Mouse (Mus musculus): Measurements from ENCODE around the gene Arel1. TPM values are rescaled to one million over a fixed set of nuclear protein-coding genes. Genes with fewer than 3 reads are reported as not detected.
A peak's percentile ranks its signal among the peaks of the same experiment; 100 is the strongest.

The Arel1 gene
- polyA plus RNA-seq, 1 experiment from 2014 or later = 39.3 TPM

- Histone ChIP-seq H3K4me3 (replicated peaks; ENCODE audit: low read length) (no peak overlapping the region), H3K27me3 (replicated peaks; ENCODE audit: control insufficient read depth, insufficient read depth, low read length) (no peaks in the 10 kb centered on the region), H3K36me3 (ENCODE audit: control insufficient read depth, insufficient read depth) (no peaks in the 10 kb centered on the region), H3K4me1 (replicated peaks; ENCODE audit: control insufficient read depth, insufficient read depth, low read length) (no peaks in the 10 kb centered on the region), H3K9me3 (ENCODE audit: control insufficient read depth, low read length) (no peaks in the 10 kb centered on the region), H3K9ac (replicated peaks; ENCODE audit: low read depth, low read length) (no peak overlapping the region), H3K27ac (ENCODE audit: low read length) (no peak overlapping the region), H3K4me2 (ENCODE audit: low read length) (no peak overlapping the region)
- 93% methylated on average over 6 of the region's 6 CpGs for WGBS
- ATAC-seq = no peak
Observed at GRCm38 (mm10) chr12:84896235-84896634, 74.5 kb downstream of the Arel1 start.

- H3K36me3 ChIP-seq (ENCODE audit: control insufficient read depth, insufficient read depth) = no peaks in the 10 kb centered on the region
- no peaks in the 10 kb centered on the region for H3K27me3 ChIP-seq (replicated peaks; ENCODE audit: control insufficient read depth, insufficient read depth, low read length)
- no peak overlapping the region for H3K4me3 ChIP-seq (replicated peaks; ENCODE audit: low read length)
- H3K9ac ChIP-seq (replicated peaks; ENCODE audit: low read depth, low read length) = no peak overlapping the region
- ATAC-seq = no peak
- no peaks in the 10 kb centered on the region for H3K4me1 ChIP-seq (replicated peaks; ENCODE audit: control insufficient read depth, insufficient read depth, low read length)
- H3K4me2 ChIP-seq (ENCODE audit: low read length) = no peak overlapping the region
- H3K9me3 ChIP-seq (ENCODE audit: control insufficient read depth, low read length) = no peaks in the 10 kb centered on the region
- 65% methylated on average over 9 of the region's 9 CpGs for WGBS
- no peak overlapping the region for H3K27ac ChIP-seq (ENCODE audit: low read length)
Observed at GRCm38 (mm10) chr12:84893648-84894628, 76.8 kb downstream of the Arel1 start.

GRCm38 (mm10) chr12:84890289-84890688 lies 80.4 kb downstream of the Arel1 start:
- WGBS = 87% methylated on average over 15 of the region's 15 CpGs
- H3K27ac ChIP-seq (ENCODE audit: low read length) = no peak overlapping the region
- H3K27me3 ChIP-seq (replicated peaks; ENCODE audit: control insufficient read depth, insufficient read depth, low read length) = no peaks in the 10 kb centered on the region
- no peaks in the 10 kb centered on the region for H3K36me3 ChIP-seq (ENCODE audit: control insufficient read depth, insufficient read depth)
- no peak overlapping the region for H3K4me3 ChIP-seq (replicated peaks; ENCODE audit: low read length)
- ATAC-seq = no peak
- no peaks in the 10 kb centered on the region for H3K9me3 ChIP-seq (ENCODE audit: control insufficient read depth, low read length)
- H3K4me1 ChIP-seq (replicated peaks; ENCODE audit: control insufficient read depth, insufficient read depth, low read length) = no peaks in the 10 kb centered on the region
- no peak overlapping the region for H3K4me2 ChIP-seq (ENCODE audit: low read length)
- no peak overlapping the region for H3K9ac ChIP-seq (replicated peaks; ENCODE audit: low read depth, low read length)

- no peak for ATAC-seq
Observed at GRCm38 (mm10) chr12:84885107-84885876, 85.4 kb downstream of the Arel1 start.

GRCm38 (mm10) chr12:84884423-84885076 lies 86.2 kb downstream of the Arel1 start:
- no peak overlapping the region for H3K27ac ChIP-seq (ENCODE audit: low read length)
- 80% methylated on average over 7 of the region's 7 CpGs for WGBS
- ATAC-seq = no peak
- no peaks in the 10 kb centered on the region for H3K9me3 ChIP-seq (ENCODE audit: control insufficient read depth, low read length)
- H3K27me3 ChIP-seq (replicated peaks; ENCODE audit: control insufficient read depth, insufficient read depth, low read length) = peaks cover 4% of the 10 kb centered on the region; the same call in 1 of the 2 replicates
- H3K36me3 ChIP-seq (ENCODE audit: control insufficient read depth, insufficient read depth) = no peaks in the 10 kb centered on the region
- no peak overlapping the region for H3K4me2 ChIP-seq (ENCODE audit: low read length)
- H3K9ac ChIP-seq (replicated peaks; ENCODE audit: low read depth, low read length) = no peak overlapping the region
- no peak overlapping the region for H3K4me3 ChIP-seq (replicated peaks; ENCODE audit: low read length)
- H3K4me1 ChIP-seq (replicated peaks; ENCODE audit: control insufficient read depth, insufficient read depth, low read length) = no peaks in the 10 kb centered on the region; the same call in 1 of the 2 replicates

More at GRCm38 (mm10) chr12:84885107-84885876, 85.4 kb downstream of the Arel1 start:
- no peaks in the 10 kb centered on the region for H3K36me3 ChIP-seq (ENCODE audit: control insufficient read depth, insufficient read depth)
- 60% methylated on average over 11 of the region's 11 CpGs for WGBS
- no peak overlapping the region for H3K4me3 ChIP-seq (replicated peaks; ENCODE audit: low read length)
- no peak overlapping the region for H3K4me2 ChIP-seq (ENCODE audit: low read length)
- H3K9ac ChIP-seq (replicated peaks; ENCODE audit: low read depth, low read length) = no peak overlapping the region
- H3K9me3 ChIP-seq (ENCODE audit: control insufficient read depth, low read length) = no peaks in the 10 kb centered on the region
- no peaks in the 10 kb centered on the region for H3K4me1 ChIP-seq (replicated peaks; ENCODE audit: control insufficient read depth, insufficient read depth, low read length)
- no peak overlapping the region for H3K27ac ChIP-seq (ENCODE audit: low read length)
- H3K27me3 ChIP-seq (replicated peaks; ENCODE audit: control insufficient read depth, insufficient read depth, low read length) = peaks cover 2% of the 10 kb centered on the region; the same call in 1 of the 2 replicates

GRCm38 (mm10) chr12:84882796-84883195 lies 87.9 kb downstream of the Arel1 start:
- H3K27me3 ChIP-seq (replicated peaks; ENCODE audit: control insufficient read depth, insufficient read depth, low read length) = peaks cover 10% of the 10 kb centered on the region
- H3K4me2 ChIP-seq (ENCODE audit: low read length) = no peak overlapping the region
- no peak overlapping the region for H3K27ac ChIP-seq (ENCODE audit: low read length)
- no peak for ATAC-seq
- no peaks in the 10 kb centered on the region for H3K36me3 ChIP-seq (ENCODE audit: control insufficient read depth, insufficient read depth)
- H3K9ac ChIP-seq (replicated peaks; ENCODE audit: low read depth, low read length) = no peak overlapping the region
- H3K4me3 ChIP-seq (replicated peaks; ENCODE audit: low read length) = no peak overlapping the region
- no peaks in the 10 kb centered on the region for H3K9me3 ChIP-seq (ENCODE audit: control insufficient read depth, low read length)
- no peaks in the 10 kb centered on the region; the same call in 1 of the 2 replicates for H3K4me1 ChIP-seq (replicated peaks; ENCODE audit: control insufficient read depth, insufficient read depth, low read length)
- WGBS = 84% methylated on average over 4 of the region's 4 CpGs

- ATAC-seq = no peak
- WGBS = 44% methylated on average over 11 of the region's 11 CpGs
- peaks cover 12% of the 10 kb centered on the region for H3K4me1 ChIP-seq (replicated peaks; ENCODE audit: control insufficient read depth, insufficient read depth, low read length)
Observed at GRCm38 (mm10) chr12:84880091-84880490, 90.6 kb downstream of the Arel1 start.

GRCm38 (mm10) chr12:84876481-84877121 lies 94.1 kb downstream of the Arel1 start, which contains the start of gene Ltbp2:
Ltbp2 (minus strand) TSS chr12:84876532.
- no peak for ATAC-seq
- WGBS = 2% methylated on average over 34 of the region's 34 CpGs
- H3K27ac ChIP-seq (ENCODE audit: low read length) = no peak within 1 kb of the TSS
- no peaks in the 10 kb centered on the region for H3K9me3 ChIP-seq (ENCODE audit: control insufficient read depth, low read length)
- peaks cover 50% of the 10 kb centered on the region for H3K27me3 ChIP-seq (replicated peaks; ENCODE audit: control insufficient read depth, insufficient read depth, low read length)
- H3K4me1 ChIP-seq (replicated peaks; ENCODE audit: control insufficient read depth, insufficient read depth, low read length) = peaks cover 12% of the 10 kb centered on the region
- no peak within 1 kb of the TSS for H3K9ac ChIP-seq (replicated peaks; ENCODE audit: low read depth, low read length)
- peak within 1 kb of the TSS; percentile 33 for H3K4me3 ChIP-seq (replicated peaks; ENCODE audit: low read length)
- H3K36me3 ChIP-seq (ENCODE audit: control insufficient read depth, insufficient read depth) = no peaks in the 10 kb centered on the region
- H3K4me2 ChIP-seq (ENCODE audit: low read length) = peak within 1 kb of the TSS; percentile 46

More at GRCm38 (mm10) chr12:84880091-84880490, 90.6 kb downstream of the Arel1 start:
- H3K36me3 ChIP-seq (ENCODE audit: control insufficient read depth, insufficient read depth) = no peaks in the 10 kb centered on the region
- no peaks in the 10 kb centered on the region for H3K9me3 ChIP-seq (ENCODE audit: control insufficient read depth, low read length)
- no peak overlapping the region for H3K4me2 ChIP-seq (ENCODE audit: low read length)
- peaks cover 35% of the 10 kb centered on the region for H3K27me3 ChIP-seq (replicated peaks; ENCODE audit: control insufficient read depth, insufficient read depth, low read length)
- no peak overlapping the region for H3K27ac ChIP-seq (ENCODE audit: low read length)
- no peak overlapping the region for H3K9ac ChIP-seq (replicated peaks; ENCODE audit: low read depth, low read length)
- no peak overlapping the region for H3K4me3 ChIP-seq (replicated peaks; ENCODE audit: low read length)
